Mouse (Mus musculus) layer of hippocampus, adult 9-10 months (tissue): ENCODE data around the gene Eya2.

Experiments used
- DNase-seq: peaks from one replicate; pipeline ENCODE4 v3.0.0; 2022; ENCODE audit warnings: low spot score

Gene Eya2

DNA sequence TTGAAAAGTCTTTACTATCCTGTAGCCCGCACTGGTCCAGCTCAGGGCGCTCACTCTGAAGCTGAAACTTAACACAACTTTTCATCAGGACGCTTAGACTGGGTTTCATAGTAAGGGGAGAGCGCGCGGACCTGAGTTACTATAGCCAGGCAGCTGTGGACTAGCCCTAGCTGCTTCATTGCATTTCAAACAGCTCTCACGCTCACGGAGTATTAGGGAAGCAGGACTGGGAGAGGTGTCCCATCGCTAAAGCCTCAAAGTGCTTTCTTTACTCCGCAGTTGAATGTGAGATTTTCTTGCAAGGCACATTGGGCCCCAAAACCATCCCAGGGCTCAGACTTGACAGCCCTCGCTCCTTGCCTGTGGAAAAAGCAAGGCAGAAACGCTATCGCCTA is 841 bp downstream of the Eya2 start:
- no peak for DNase-seq

DNA sequence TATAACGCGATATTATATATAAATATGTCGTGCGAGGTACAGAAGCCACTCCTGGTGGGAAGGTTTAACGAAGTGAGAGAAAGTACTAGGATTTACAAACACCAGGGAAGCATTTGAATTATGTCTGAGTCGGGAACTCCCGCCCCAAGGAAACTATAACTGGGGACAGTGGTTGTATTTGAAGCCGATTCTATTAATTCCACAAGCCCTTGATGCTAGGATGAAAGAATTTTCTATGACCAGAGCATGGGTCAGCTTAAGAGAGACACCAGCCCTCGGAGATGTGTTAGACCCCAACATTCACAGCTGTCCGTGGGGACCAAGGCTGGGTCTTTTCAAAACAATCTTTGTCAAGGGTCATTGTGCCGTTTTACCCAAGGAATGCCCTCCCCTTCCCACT is 1.3 kb downstream of the Eya2 start:
- DNase-seq = no peak

DNA sequence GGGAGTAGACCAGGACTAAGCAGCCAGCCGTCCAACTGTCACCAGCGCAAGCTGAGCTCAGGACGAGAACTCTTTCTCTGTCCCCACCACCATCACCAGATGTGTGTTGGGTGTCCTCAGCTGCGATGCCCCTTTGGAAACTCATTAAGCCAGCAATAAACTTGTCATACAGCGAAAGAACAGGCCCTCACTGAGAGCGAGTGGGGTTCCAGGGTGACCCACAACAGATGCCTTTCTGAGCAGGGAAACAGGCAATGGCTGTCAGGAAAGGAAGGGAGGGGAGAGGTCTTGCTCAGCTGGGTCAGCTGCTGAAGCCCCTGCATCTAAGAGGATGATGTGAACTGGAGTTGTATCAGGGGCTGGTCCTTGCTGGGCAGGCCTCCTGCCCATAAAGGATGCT is 2.7 kb downstream of the Eya2 start:
- no peak for DNase-seq

DNA sequence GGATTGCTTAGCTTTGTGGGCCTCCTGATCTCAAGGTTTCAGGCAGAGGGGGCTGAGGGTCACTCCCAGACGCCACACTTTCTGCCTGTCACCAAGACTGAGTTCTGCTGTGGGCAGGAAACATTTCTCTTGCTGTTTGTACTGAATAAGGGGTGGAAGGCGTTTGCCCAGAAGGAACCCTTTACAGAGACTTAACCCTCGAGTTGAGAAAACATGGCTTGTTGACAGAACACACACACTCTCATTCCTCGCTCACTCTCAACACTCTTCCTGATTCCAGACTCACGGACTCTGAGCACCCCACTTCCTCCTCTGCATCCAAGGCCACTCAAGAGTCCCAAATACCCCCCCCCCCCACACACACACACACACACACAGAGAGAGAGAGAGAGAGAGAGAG is 3.3 kb downstream of the Eya2 start:
- no peak for DNase-seq

DNA sequence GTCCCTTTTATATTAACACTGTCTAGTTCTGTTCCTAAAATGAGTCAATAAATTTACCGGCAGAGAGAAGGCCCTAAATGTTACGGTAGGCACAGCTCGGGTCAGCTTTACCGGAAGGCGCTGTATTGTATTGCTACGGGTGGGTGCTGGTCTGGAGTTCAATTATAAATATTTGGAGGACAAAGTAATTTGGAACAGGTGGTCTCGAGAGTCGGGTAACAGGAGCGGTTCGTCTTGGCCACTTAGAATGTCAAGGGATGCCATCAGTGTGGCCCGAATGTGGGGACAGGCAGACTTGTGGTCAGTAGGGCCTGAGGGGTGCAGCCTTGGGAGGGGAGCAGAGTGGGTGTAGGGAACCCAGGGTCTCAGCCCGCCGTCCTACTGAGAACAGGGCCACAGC is 4.7 kb downstream of the Eya2 start:
- no peak for DNase-seq

- DNase-seq = no peak
These were observed 6.1 kb downstream of the Eya2 start for GRCm38 (mm10) chr2:165600926-165601325.

DNA sequence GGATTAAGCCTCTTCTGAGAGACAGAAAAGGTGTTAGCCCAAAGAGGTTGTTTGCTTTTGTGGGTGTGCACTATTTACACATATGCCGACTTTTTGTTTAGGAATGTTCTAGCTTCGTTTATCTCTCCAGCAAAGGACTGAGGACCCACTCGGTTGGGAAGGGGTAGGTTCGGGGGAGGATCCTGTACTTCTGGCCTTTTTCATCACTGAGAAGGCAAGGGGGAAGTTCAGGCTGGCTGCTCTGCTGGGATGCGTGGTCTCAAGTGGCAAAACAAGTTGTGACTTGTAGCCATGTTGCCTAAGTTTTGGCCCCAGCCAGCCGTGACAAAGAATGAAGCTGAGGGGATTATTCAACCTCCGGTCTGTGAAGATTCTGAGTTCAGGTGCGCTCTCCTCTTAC is 6.8 kb downstream of the Eya2 start:
- DNase-seq = no peak

DNA sequence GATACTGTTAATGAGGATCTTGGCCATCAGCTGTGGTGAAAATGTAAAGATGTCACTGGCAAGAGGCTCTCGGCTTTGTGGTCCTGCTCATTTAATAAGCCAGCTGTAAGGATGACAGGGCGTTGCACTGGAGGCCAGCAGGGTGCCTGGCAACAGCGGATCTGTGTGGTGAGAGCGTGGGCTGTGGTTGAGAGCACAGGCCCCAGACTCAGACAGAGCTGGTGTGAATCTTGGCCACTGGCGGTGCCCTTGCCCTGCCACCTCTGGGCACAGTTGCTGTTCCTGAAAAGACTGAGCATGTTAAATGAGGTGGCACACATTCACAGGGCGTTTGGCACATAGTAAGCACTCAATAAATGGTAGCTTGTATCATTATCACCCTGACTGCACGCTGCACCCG is 8.9 kb downstream of the Eya2 start:
- DNase-seq = no peak

DNA sequence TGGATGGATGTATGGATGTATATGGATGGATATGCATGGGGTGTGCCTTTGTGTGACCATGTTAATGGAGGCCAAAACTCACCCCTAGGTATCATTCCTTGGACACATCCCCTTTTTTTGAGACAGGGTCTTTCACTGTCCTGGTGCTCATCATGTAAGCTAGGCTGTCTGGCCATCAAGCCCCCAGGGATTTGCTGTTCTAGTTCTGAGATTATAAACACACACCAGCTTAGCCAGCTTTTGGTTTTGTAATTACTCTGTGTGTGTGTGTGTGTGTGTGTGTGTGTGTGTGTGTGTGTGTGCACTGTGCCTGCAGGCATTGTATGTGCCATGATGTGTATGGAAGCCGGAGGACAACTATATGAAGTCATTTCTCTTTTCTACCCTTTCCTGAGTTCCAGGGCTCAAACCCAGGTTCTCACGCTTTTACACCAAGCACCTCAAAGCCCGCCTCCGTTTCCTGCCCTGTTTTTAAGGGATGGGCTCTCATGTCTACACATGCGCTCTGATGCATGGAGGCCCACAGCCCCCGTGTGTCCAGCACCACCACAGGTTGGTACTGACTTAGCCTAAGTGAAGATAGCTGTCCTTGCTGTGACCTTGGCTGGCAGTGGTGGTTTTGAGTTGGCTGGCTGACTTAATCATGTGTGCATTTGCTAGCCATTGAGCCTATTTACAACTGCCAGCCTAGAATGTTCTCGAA is 16.9 kb downstream of the Eya2 start:
- DNase-seq = no peak

DNA sequence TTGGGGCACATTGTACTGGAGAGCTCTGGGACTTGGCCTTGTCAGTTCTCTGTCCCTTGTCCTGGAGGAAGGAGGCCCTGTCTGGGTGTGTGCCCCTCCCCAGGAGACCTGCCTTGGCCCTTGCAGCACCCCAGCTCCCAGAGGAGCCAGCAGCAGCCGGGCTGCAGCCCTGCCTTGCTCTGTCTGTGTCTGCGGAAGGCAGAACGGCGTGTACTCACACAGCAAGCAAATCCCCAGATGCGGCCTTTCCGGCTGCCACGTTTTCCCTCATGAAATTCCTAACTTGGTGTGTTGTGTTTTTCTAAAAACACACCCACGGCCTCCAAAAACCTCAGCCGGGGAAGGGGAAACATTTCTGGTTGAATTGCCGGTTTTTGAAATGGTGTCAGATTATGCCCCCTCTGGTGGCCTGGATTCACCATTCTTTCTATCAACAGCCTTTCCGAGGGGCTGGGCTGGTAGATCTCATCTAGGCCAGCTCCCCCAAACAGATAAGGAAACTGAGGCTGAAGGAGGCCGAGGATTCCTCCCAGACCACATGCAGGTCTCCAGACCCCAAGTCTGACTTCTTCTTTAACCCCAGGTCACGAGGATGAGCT is 19.0 kb downstream of the Eya2 start:
- peak; percentile 10 for DNase-seq

GRCm38 (mm10) chr2:165621488-165621887 is 26.7 kb downstream of the Eya2 start:
- DNase-seq = no peak

- no peak for DNase-seq
These were observed 27.8 kb downstream of the Eya2 start for GRCm38 (mm10) chr2:165622596-165622995.

GRCm38 (mm10) chr2:165626826-165627225 is 32.0 kb downstream of the Eya2 start:
- DNase-seq = no peak

DNA sequence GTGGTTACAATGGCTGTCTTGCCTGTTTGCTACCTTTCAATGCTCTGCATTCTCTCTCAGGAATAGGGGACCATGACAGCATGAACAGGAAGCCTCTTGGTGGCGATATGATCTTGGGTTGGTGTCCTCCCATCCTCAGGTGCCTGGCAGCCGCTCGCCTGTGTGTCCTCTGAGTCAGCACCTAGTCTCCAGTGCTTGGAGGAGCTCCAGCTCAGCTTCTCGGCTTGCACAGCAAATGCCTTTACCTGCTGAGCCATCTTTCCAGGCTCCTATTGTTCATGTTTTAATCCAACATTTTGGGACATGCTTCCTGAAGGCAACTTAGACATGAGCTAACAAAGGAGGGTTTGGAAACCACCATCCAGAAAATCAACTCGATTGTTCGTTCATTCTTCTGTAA is 33.1 kb downstream of the Eya2 start:
- no peak for DNase-seq

- no peak for DNase-seq
These were observed 35.1 kb downstream of the Eya2 start for GRCm38 (mm10) chr2:165629900-165630299.

DNA sequence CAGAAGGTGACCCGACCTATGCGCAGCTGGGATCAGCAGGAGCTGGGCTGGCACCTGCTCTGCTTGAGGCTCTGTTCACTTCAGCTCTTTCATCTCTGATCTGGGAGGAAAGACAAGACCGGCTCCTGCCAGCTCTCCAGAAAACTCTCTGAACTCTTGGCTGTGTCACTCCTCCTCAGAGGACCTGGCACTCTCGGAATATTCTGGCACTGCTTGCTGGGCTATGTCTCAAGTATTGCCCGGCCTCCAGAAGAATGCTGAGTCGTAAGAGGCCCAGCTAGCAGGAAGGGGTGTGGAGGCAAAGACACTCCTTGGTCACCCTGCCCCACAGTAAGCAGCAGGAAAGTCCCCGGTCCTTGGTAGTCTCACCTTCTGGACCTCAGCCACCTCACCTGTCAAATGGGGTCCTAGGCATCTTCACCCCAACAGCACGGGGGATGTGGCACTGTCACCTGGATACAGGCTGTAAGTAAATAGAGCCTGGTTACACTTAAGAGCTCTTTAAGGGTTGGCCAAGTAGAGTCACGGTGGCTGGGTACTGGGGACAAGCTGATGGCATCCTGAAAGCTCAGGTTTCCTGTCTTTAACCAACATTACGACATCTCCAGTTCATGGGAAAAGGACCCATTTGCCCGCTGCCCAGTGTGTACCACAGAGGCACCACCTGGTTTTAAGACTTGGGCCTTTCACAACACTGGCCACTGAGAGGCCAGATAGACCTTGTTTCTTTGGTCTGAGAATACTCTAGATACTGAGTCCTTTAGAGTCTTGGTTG is 38.4 kb downstream of the Eya2 start:
- DNase-seq = no peak

DNA sequence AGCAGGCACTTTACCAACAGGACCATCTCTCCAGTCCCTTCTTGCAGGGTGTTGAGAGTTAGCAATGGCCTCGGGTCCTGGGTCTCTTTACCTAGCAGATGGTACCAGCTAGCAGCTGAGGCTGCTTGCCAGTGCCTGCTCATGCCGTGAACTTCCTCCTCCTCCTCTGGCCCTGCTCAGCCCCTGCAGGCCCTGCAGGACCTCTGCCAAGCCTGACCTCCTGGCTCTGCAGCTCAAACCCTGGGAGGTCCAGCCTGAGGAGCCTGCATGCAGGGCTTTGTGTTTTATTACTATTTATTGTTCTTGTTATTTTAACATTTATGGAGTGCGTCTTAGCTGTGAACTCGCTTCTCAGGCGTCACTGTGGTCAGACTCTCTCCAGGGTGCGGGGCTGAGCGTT is 39.6 kb downstream of the Eya2 start:
- no peak for DNase-seq

DNA sequence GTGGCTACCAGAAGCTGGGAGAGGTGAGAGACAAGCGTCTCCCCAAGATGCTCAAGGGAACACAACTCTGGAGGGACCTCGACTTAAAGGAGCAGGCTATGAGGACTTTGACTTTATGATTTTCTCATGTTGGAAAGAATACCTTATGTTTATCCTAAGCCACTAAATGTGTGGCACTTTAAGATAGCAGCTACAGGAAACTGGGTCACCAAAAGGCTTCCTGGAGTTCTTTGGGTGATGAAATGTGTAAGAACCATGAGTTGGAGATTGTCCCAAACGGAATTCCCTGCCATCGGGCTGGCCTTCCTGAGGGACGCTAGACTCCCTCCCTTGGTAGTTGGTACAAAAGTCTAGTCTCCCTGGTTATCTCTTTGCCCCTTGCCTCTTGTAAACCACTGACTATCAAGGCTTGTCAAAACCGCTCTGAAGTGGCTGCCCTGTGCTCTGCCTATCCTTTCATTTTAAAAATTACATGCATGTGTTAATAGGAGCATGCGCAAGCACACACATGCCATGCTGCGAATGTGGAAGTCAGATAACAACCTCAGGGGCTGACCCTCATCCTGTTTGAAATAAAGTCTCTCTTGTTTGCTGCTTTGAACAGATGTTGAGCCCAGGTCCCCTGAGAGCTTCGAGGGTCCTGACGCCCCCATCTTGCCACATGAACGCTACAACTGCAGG is 44.4 kb downstream of the Eya2 start:
- DNase-seq = no peak

- no peak for DNase-seq
These were observed 47.2 kb downstream of the Eya2 start for GRCm38 (mm10) chr2:165641909-165642505.

GRCm38 (mm10) chr2:165643596-165643995 is 48.8 kb downstream of the Eya2 start:
- no peak for DNase-seq

DNA sequence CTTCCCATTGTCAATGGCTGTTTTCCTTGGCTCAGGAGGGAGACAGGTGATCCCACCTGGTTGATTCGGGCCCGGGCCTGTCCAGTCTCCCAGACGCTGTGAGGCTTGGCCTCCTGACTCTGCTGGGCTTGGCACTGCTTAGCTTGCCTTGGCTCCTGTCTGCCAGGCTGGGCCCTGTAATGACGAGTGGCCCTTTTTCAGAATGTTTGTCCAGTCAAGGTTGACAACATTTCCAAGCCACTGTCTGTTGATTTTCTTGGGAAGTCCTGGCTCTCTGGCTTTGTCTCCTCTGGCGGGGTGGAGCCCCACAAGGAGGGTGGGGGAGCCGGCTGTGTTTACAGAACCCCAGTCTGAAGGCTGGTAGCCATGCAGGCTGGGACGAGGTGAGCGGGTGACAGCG is 49.2 kb downstream of the Eya2 start:
- DNase-seq = no peak

- no peak for DNase-seq
These were observed 56.2 kb downstream of the Eya2 start for GRCm38 (mm10) chr2:165651031-165651430.
